Mouse (Mus musculus) heart, embryonic 14.5 days (tissue): Measurements from ENCODE around the gene Col5a3. TPM values are rescaled to one million over a fixed set of nuclear protein-coding genes. Genes with fewer than 3 reads are reported as not detected.
A peak's percentile ranks its signal among the peaks of the same experiment; 100 is the strongest.
"Not testable (repeated sequence)": the region's sequence is repeated elsewhere in the genome, so short reads cannot be mapped to it uniquely, and the experiment has no call there.

Experiments used
- ATAC-seq: fragments of 200-750 bp; cut with Nextera tagmentation; 2 replicates; pipeline ENCODE4 v1.8.0; 2017; ENCODE audit warnings: low read depth, moderate TSS enrichment; ENCODE audit not compliant: insufficient number of reproducible peaks, insufficient read depth, low FRiP score
- H3K27ac ChIP-seq, 2 experiments: fragments of 200-500 bp in 1 of 2; fragments of 300-500 bp in 1 of 2; sonication (generic) in 1 of 2; replicated peaks in 1 of 2; 2 replicates each; pipeline ENCODE4 v1.5.1; 2012 to 2014; ENCODE audit warnings: low read depth in 2 of 2, low read length in 2 of 2, control low read depth in 1 of 2, mild to moderate bottlenecking in 1 of 2, mixed read lengths in 1 of 2; ENCODE audit not compliant: control insufficient read depth in 1 of 2, insufficient read depth in 1 of 2
- H3K27me3 ChIP-seq: fragments of 300-500 bp; sonication (generic); 2 replicates; pipeline ENCODE4 v1.6.1; 2014; ENCODE audit warnings: mild to moderate bottlenecking, low read length, control low read depth; ENCODE audit not compliant: control insufficient read depth, insufficient read depth
- H3K36me3 ChIP-seq: fragments of 300-500 bp; sonication (generic); 2 replicates; pipeline ENCODE4 v1.6.1; 2014; ENCODE audit warnings: mild to moderate bottlenecking, control low read depth, low read length, mixed read lengths; ENCODE audit not compliant: control insufficient read depth, insufficient read depth
- H3K4me1 ChIP-seq, 2 experiments: fragments of 200-500 bp in 1 of 2; fragments of 300-500 bp in 1 of 2; sonication (generic) in 1 of 2; 2 replicates each; pipeline ENCODE4 v1.6.1; 2012 to 2014; ENCODE audit warnings: low read length in 2 of 2, control low read depth in 1 of 2, mixed read lengths in 1 of 2; ENCODE audit not compliant: control insufficient read depth in 2 of 2, insufficient read depth in 2 of 2
- H3K4me2 ChIP-seq: fragments of 300-500 bp; sonication (generic); 2 replicates; pipeline ENCODE4 v1.6.1; 2014; ENCODE audit warnings: mild to moderate bottlenecking, low read length
- H3K4me3 ChIP-seq, 2 experiments: fragments of 200-500 bp in 1 of 2; fragments of 300-500 bp in 1 of 2; sonication (generic) in 1 of 2; 2 replicates each; pipeline ENCODE4 v1.5.1; 2012 to 2014; ENCODE audit warnings: low read length in 2 of 2, mild to moderate bottlenecking in 2 of 2, control low read depth in 1 of 2, low read depth in 1 of 2, moderate library complexity in 1 of 2; ENCODE audit not compliant: control insufficient read depth in 1 of 2, insufficient read depth in 1 of 2
- H3K9ac ChIP-seq: fragments of 300-500 bp; sonication (generic); 2 replicates; pipeline ENCODE4 v1.6.1; 2014; ENCODE audit warnings: mild to moderate bottlenecking, low read length
- H3K9me3 ChIP-seq: fragments of 300-500 bp; sonication (generic); 2 replicates; pipeline ENCODE4 v1.6.1; 2016; ENCODE audit warnings: low read length, control low read depth; ENCODE audit not compliant: control insufficient read depth
- WGBS: fragments of 180-500 bp; shearing (Covaris S2); extraction: QIAGEN DNeasy Blood & Tissue Kit; methylation state at CpG from one replicate; pipeline ENCODE4 v1.1.7; 2014; 5-methylcytosine and 5-hydroxymethylcytosine counted together
- polyA plus RNA-seq: library from polyadenylated mRNA; unstranded; fragments of >200 nt; fragmentation: Nextera tagmentation; extraction: Ambion mirVana; gene quantifications from 2 replicates; pipeline ENCODE4 v1.2.1, GENCODE M21; 2014

The Col5a3 gene
- polyA plus RNA-seq, 1 experiment from 2014 or later: 0.20 TPM

- no peak overlapping the region for H3K27ac ChIP-seq
- no peak for ATAC-seq
- H3K9me3 ChIP-seq: no peaks in the 10 kb centered on the region
- H3K4me2 ChIP-seq: no peak overlapping the region
- no peak overlapping the region for H3K4me3 ChIP-seq
- 0 out of 2 replicates have a peak, but pooled peaks cover 3% of the 10 kb centered on the region for H3K27me3 ChIP-seq
- no peaks in the 10 kb centered on the region for H3K4me1 ChIP-seq
- 43% methylated on average over 4 of the region's 4 CpGs for WGBS
- no peak overlapping the region for H3K9ac ChIP-seq
- H3K36me3 ChIP-seq: no peaks in the 10 kb centered on the region
Measured at GRCm38 (mm10) chr9:20842211-20842610, 27.3 kb upstream of the Col5a3 start.

GRCm38 (mm10) chr9:20838931-20839330 lies 24.1 kb upstream of the Col5a3 start:
- Histone ChIP-seq H3K9ac (no peak overlapping the region), H3K36me3 (no peaks in the 10 kb centered on the region), H3K9me3 (no peaks in the 10 kb centered on the region), H3K4me2 (no peak overlapping the region), H3K27ac (no peak overlapping the region), H3K4me1 (no peaks in the 10 kb centered on the region), H3K27me3 (no peaks in the 10 kb centered on the region), H3K4me3 (no peak overlapping the region)
- 45% methylated on average over 6 of the region's 6 CpGs for WGBS
- ATAC-seq: no peak

- Histone ChIP-seq H3K4me1 (no peaks in the 10 kb centered on the region), H3K27ac (no peak overlapping the region), H3K4me2 (no peak overlapping the region), H3K4me3 (no peak overlapping the region), H3K9ac (no peak overlapping the region), H3K27me3 (peaks cover 6% of the 10 kb centered on the region; the same call in 1 of the 2 replicates), H3K36me3 (no peaks in the 10 kb centered on the region), H3K9me3 (no peaks in the 10 kb centered on the region)
- no peak for ATAC-seq
- WGBS: 79% methylated on average over 9 of the region's 9 CpGs
Measured at GRCm38 (mm10) chr9:20837184-20837947, 22.5 kb upstream of the Col5a3 start.

- H3K27me3 ChIP-seq: peaks cover 14% of the 10 kb centered on the region
- H3K4me2 ChIP-seq, H3K27ac ChIP-seq, H3K9ac ChIP-seq, H3K9me3 ChIP-seq, H3K4me1 ChIP-seq, H3K36me3 ChIP-seq, H3K4me3 ChIP-seq, ATAC-seq: not testable (repeated sequence)
- WGBS: 79% methylated on average over 10 of the region's 11 CpGs
Measured at GRCm38 (mm10) chr9:20835431-20835954, 20.6 kb upstream of the Col5a3 start.

DNA sequence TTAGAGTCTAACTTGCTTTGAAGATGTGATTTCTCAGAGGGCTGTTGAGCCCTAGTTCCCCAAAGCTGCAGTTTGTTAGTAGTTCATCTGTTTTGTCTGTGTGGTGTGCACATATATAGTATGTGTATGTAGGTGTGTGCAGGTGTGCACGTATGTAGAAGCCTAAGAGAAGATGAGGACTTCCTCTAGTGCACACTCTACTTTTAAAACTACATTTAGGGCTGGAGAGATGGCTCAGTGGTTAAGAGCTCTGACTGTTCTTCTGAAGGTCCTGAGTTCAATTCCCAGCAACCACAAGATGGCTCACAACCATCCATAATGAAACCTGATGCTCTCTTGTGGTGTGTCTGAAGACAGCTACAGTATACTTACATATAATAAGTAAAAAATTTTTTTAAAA lies 20.0 kb upstream of the Col5a3 start:
- Histone ChIP-seq H3K4me3 (no peak overlapping the region), H3K4me2 (no peak overlapping the region), H3K36me3 (no peaks in the 10 kb centered on the region), H3K4me1 (peaks cover 3 to 4% of the 10 kb centered on the region in 2 experiments; a peak in 1 of 4 replicates), H3K9ac (no peak overlapping the region), H3K27me3 (peaks cover 14% of the 10 kb centered on the region), H3K9me3 (no peaks in the 10 kb centered on the region), H3K27ac (no peak overlapping the region)
- WGBS: 74% methylated on average over 1 of the region's 1 CpGs
- no peak for ATAC-seq

GRCm38 (mm10) chr9:20830901-20831643 lies 16.2 kb upstream of the Col5a3 start:
- Histone ChIP-seq H3K4me2 (no peak overlapping the region), H3K9me3 (no peaks in the 10 kb centered on the region), H3K4me1 (peaks cover 3 to 4% of the 10 kb centered on the region in 2 experiments; a peak in 1 of 4 replicates), H3K4me3 (no peak overlapping the region), H3K27ac (no peak overlapping the region), H3K36me3 (no peaks in the 10 kb centered on the region), H3K9ac (no peak overlapping the region), H3K27me3 (peaks cover 23% of the 10 kb centered on the region)
- ATAC-seq: peak; percentile 89
- WGBS: 13% methylated on average over 19 of the region's 19 CpGs

DNA sequence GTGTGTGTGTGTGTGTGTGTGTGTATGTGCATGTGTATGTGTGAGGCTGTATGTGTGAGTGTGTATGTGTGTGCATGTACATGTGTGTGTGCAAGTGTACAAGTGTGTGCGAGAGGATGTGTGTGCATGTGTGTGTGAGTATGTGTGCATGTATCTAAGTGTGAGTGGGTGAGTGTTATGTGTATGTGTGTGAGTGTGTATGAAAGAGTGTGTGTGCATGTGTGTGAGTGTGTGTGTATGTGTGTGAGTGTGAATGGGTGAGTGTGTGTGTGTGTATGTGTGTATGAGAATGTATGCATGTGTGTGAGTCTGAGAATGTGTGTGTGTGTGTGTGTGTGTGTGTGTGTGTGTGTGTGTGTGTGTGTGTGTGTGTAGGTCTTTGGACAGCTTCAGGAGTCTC lies 13.3 kb upstream of the Col5a3 start:
- Histone ChIP-seq H3K4me2 (no peak overlapping the region), H3K9me3 (no peaks in the 10 kb centered on the region), H3K27me3 (peaks cover 19% of the 10 kb centered on the region), H3K27ac (no peak overlapping the region), H3K4me1 (peaks cover 3 to 4% of the 10 kb centered on the region in 2 experiments; a peak in 1 of 4 replicates), H3K9ac (no peak overlapping the region), H3K36me3 (no peaks in the 10 kb centered on the region), H3K4me3 (no peak overlapping the region)
- ATAC-seq: no peak
- 93% methylated on average over 1 of the region's 1 CpGs for WGBS
